Mouse (Mus musculus) heart, adult 8-10 months (tissue): ENCODE results near the gene Pkib. TPM values are rescaled to one million over a fixed set of nuclear protein-coding genes. Genes with fewer than 3 reads are reported as not detected.

Source experiments
- DNase-seq: peaks from one replicate; pipeline ENCODE4 v3.0.0; 2022; ENCODE audit warnings: low spot score
- total RNA-seq, 4 experiments: library from RNA; stranded (reverse); gene quantifications; 2 replicates each; pipeline ENCODE4 v1.2.4; 2022

The Pkib gene
- total RNA-seq, 4 experiments from 2014 or later: 0.68 to 2.2 (median 1.3) TPM

GRCm38 (mm10) chr10:57740733-57741132 lies 109.0 kb downstream of the Pkib start:
- DNase-seq: no peak

- no peak for DNase-seq
Observed at GRCm38 (mm10) chr10:57741351-57741750, 109.6 kb downstream of the Pkib start.

GRCm38 (mm10) chr10:57743045-57743444 lies 111.3 kb downstream of the Pkib start:
- no peak for DNase-seq

- peak; percentile 42 for DNase-seq
Observed at GRCm38 (mm10) chr10:57743606-57744016, 111.8 kb downstream of the Pkib start.

GRCm38 (mm10) chr10:57744128-57744765 lies 112.5 kb downstream of the Pkib start:
- no peak for DNase-seq

- no peak for DNase-seq
Observed at GRCm38 (mm10) chr10:57745452-57745851, 113.7 kb downstream of the Pkib start.

- no peak for DNase-seq
Observed at GRCm38 (mm10) chr10:57747127-57747526, 115.3 kb downstream of the Pkib start.

GRCm38 (mm10) chr10:57753343-57753742 lies 121.6 kb downstream of the Pkib start:
- DNase-seq: no peak

GRCm38 (mm10) chr10:57755201-57755736 lies 123.5 kb downstream of the Pkib start:
- DNase-seq: no peak

- no peak for DNase-seq
Observed at GRCm38 (mm10) chr10:57758999-57759398, 127.2 kb downstream of the Pkib start.

GRCm38 (mm10) chr10:57760694-57761093 lies 128.9 kb downstream of the Pkib start:
- DNase-seq: no peak

- no peak for DNase-seq
Observed at GRCm38 (mm10) chr10:57763044-57763443, 131.3 kb downstream of the Pkib start.

- no peak for DNase-seq
Observed at GRCm38 (mm10) chr10:57783289-57784130, 151.7 kb downstream of the Pkib start.

- DNase-seq: peak; percentile 54
Observed at GRCm38 (mm10) chr10:57784131-57784875, 152.5 kb downstream of the Pkib start.

GRCm38 (mm10) chr10:57784876-57785150 lies 153.0 kb downstream of the Pkib start, which contains the start of gene Fabp7:
Gene Fabp7 (plus strand): TSS chr10:57784881.
- DNase-seq: no peak

GRCm38 (mm10) chr10:57785552-57785951 lies 153.8 kb downstream of the Pkib start:
- no peak for DNase-seq

Other genes with a start within 250 kb of the Pkib start
- 10 to 100 TPM; 13.7 to 16.6 (median 15.1) TPM for gene Hsf2, start 145.6 kb upstream of the Pkib start, total RNA-seq
- gene Serinc1, start 99.5 kb upstream of the Pkib start, total RNA-seq: 100 to 1,000 TPM; 269 to 313 (median 271) TPM
- under 1 TPM in 1 of 4 experiments, not detected in 3; 0.34 TPM for gene Fabp7, start 152.9 kb downstream of the Pkib start, total RNA-seq
- gene Smpdl3a, start 162.4 kb downstream of the Pkib start, total RNA-seq: 10 to 100 TPM; 62.0 to 66.1 (median 63.8) TPM